Mouse (Mus musculus): Measurements from ENCODE around the gene Mterf2. TPM values are rescaled to one million over a fixed set of nuclear protein-coding genes. Genes with fewer than 3 reads are reported as not detected.

Mterf2 gene
- total RNA-seq, 1 experiment from 2014 or later = 7.9 TPM

Other genes with a start within 250 kb of the Mterf2 start
- 15.8 and 21.5 TPM in 2 replicates for gene Ric8b, start 210.4 kb downstream of the Mterf2 start, total RNA-seq (2017)
- gene Fhl4, start 25.5 kb downstream of the Mterf2 start, total RNA-seq (2017) = 0.68 and 2.3 TPM in 2 replicates
- gene Tmem263, start 25.4 kb downstream of the Mterf2 start, total RNA-seq (2017) = 22.5 and 24.7 TPM in 2 replicates
- gene Cry1, start 57.0 kb upstream of the Mterf2 start, total RNA-seq (2017) = 15.9 and 17.6 TPM in 2 replicates

All from common myeloid progenitor, adult 5-6 weeks (primary cell).